Mouse (Mus musculus): ENCODE measurements around the gene Pias1. TPM values are rescaled to one million over a fixed set of nuclear protein-coding genes. Genes with fewer than 3 reads are reported as not detected.
A peak's percentile ranks its signal among the peaks of the same experiment; 100 is the strongest.

The Pias1 gene
- polyA plus RNA-seq, 1 experiment from 2014 or later = 56.5 TPM

DNA sequence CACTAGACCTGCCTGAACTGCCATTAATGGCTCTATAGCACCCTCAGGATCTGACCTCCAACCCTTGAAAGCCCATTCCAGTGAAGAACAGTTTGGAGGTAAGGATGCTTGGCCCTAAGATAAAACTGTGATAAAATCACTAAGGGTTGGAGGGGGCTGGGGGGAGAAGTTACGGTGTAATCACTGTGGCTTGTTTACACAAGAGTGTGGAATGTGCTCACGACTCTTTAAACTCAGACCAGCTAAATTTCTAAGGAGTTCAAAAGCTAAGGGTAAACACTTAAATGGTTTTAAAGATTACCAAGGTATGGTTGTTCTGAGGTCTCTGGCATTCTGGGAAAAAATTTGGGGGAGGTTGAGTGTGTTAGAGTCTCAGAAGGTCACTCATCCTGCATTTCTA is 7.5 kb upstream of the Pias1 start:
- no peak overlapping the region for H3K4me2 ChIP-seq (ENCODE audit: low read depth, severe bottlenecking)
- H3K4me1 ChIP-seq (ENCODE audit: control insufficient read depth, insufficient read depth, low read length) = no peaks in the 10 kb centered on the region
- no peak overlapping the region for H3K27ac ChIP-seq (replicated peaks; ENCODE audit: low read depth, low read length)
- no peak overlapping the region for H3K9ac ChIP-seq (ENCODE audit: low read length)
- ATAC-seq (ENCODE audit: insufficient number of reproducible peaks, low FRiP score, low TSS enrichment, low read depth) (no peak), DNase-seq (ENCODE audit: low spot score) (no peak)
- H3K9me3 ChIP-seq (ENCODE audit: control insufficient read depth, low read length) = no peaks in the 10 kb centered on the region
- no peak overlapping the region for H3K4me3 ChIP-seq (ENCODE audit: low read depth, low read length)
- H3K27me3 ChIP-seq (ENCODE audit: control insufficient read depth, insufficient read depth, low read length) = no peaks in the 10 kb centered on the region
- no peaks in the 10 kb centered on the region for H3K36me3 ChIP-seq (ENCODE audit: control insufficient read depth, insufficient read depth, low read length)
- 11% methylated on average over 2 of the region's 2 CpGs for WGBS

DNA sequence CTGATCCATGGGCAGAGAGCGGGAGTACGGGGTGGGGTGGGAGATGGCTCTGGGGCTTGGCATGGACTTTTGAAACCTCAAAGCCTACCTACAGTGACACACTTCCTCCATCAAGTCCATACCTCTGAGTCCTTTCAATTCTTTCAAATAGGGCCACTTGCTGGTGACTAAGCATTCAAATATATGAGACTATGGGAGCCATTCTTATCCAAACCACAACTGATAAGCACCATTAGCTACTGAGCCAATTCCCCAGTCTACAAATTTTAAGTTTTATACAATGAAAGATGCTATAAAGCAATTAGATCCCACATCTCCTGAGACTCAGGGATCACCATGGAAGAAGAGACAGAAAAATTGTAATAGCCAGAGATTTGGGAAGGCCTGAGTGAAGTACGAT is 2.4 kb upstream of the Pias1 start:
- H3K9me3 ChIP-seq (ENCODE audit: control insufficient read depth, low read length) = no peaks in the 10 kb centered on the region
- H3K4me2 ChIP-seq (ENCODE audit: low read depth, severe bottlenecking) = no peak overlapping the region
- no peak overlapping the region for H3K27ac ChIP-seq (replicated peaks; ENCODE audit: low read depth, low read length)
- no peak overlapping the region for H3K4me3 ChIP-seq (ENCODE audit: low read depth, low read length)
- 98% methylated on average over 3 of the region's 3 CpGs for WGBS
- no peaks in the 10 kb centered on the region for H3K36me3 ChIP-seq (ENCODE audit: control insufficient read depth, insufficient read depth, low read length)
- no peak for DNase-seq (ENCODE audit: low spot score)
- no peaks in the 10 kb centered on the region for H3K4me1 ChIP-seq (ENCODE audit: control insufficient read depth, insufficient read depth, low read length)
- H3K27me3 ChIP-seq (ENCODE audit: control insufficient read depth, insufficient read depth, low read length) = no peaks in the 10 kb centered on the region
- no peak overlapping the region for H3K9ac ChIP-seq (ENCODE audit: low read length)
- ATAC-seq (ENCODE audit: insufficient number of reproducible peaks, low FRiP score, low TSS enrichment, low read depth) = no peak

- Histone ChIP-seq H3K9me3 (ENCODE audit: control insufficient read depth, low read length) (no peaks in the 10 kb centered on the region), H3K9ac (ENCODE audit: low read length) (peak overlapping the region; percentile 82), H3K36me3 (ENCODE audit: control insufficient read depth, insufficient read depth, low read length) (no peaks in the 10 kb centered on the region), H3K4me3 (ENCODE audit: low read depth, low read length) (peak overlapping the region; percentile 95), H3K27ac (replicated peaks; ENCODE audit: low read depth, low read length) (peak overlapping the region; percentile 90), H3K27me3 (ENCODE audit: control insufficient read depth, insufficient read depth, low read length) (no peaks in the 10 kb centered on the region), H3K4me1 (ENCODE audit: control insufficient read depth, insufficient read depth, low read length) (peaks cover 5% of the 10 kb centered on the region; the same call in 1 of the 2 replicates), H3K4me2 (ENCODE audit: low read depth, severe bottlenecking) (peak overlapping the region; percentile 60)
- ATAC-seq (ENCODE audit: insufficient number of reproducible peaks, low FRiP score, low TSS enrichment, low read depth) (peak; percentile 93), DNase-seq (ENCODE audit: low spot score) (peak; percentile 99)
- WGBS = under 1% methylated on average over 38 of the region's 38 CpGs
Observed at GRCm38 (mm10) chr9:62980777-62981202, 6.9 kb downstream of the Pias1 start.

- 0% methylated on average over 29 of the region's 63 CpGs for WGBS
- Histone ChIP-seq H3K4me3 (ENCODE audit: low read depth, low read length) (peak overlapping the region; percentile 95), H3K27ac (replicated peaks; ENCODE audit: low read depth, low read length) (peak overlapping the region; percentile 90), H3K27me3 (ENCODE audit: control insufficient read depth, insufficient read depth, low read length) (no peaks in the 10 kb centered on the region), H3K36me3 (ENCODE audit: control insufficient read depth, insufficient read depth, low read length) (no peaks in the 10 kb centered on the region), H3K9ac (ENCODE audit: low read length) (peak overlapping the region; percentile 82), H3K9me3 (ENCODE audit: control insufficient read depth, low read length) (no peaks in the 10 kb centered on the region), H3K4me1 (ENCODE audit: control insufficient read depth, insufficient read depth, low read length) (peaks cover 5% of the 10 kb centered on the region; the same call in 1 of the 2 replicates), H3K4me2 (ENCODE audit: low read depth, severe bottlenecking) (peak overlapping the region; percentile 60)
- peak; percentile 37; the same call in 1 of the 2 replicates for ATAC-seq (ENCODE audit: insufficient number of reproducible peaks, low FRiP score, low TSS enrichment, low read depth)
- DNase-seq (ENCODE audit: low spot score) = peak; percentile 65
Observed at GRCm38 (mm10) chr9:62980162-62980776, 7.5 kb downstream of the Pias1 start.

DNA sequence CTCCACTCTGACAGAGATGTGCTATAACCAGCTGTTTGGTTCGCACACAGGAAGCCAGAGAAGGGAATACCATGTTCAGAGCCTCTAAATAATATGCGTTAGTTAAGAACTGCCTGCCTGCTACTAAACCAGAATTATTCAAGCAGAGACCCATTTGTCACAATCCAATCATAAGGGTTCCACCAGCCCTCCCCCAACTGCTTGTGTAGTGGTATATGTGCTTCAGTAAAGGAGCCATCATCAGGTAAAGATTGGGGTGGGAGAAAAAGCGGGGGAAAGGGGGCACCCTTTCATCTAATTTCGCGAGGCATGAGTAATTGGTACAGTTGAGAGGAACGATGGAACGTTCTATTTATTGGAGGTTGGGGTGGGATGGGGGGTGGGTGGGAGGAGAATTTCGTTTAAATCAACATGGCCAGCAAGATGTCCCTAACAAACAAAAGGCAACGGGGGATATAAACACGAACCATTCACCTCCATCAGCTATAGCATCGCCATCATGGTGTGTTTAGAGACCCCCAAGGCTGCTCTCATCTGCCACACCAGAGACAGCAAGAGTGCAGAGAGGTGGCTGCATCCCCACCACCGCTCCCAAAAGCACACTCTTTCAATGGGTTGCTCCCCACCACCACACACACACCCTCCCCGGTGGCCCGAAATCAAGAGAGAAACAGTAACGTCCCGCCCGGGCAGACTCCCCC is 8.1 kb downstream of the Pias1 start:
- Histone ChIP-seq H3K36me3 (ENCODE audit: control insufficient read depth, insufficient read depth, low read length) (no peaks in the 10 kb centered on the region), H3K4me3 (ENCODE audit: low read depth, low read length) (peak overlapping the region; percentile 95), H3K27ac (replicated peaks; ENCODE audit: low read depth, low read length) (0 out of 2 replicates have a peak overlapping the region, but pooled peaks have one; percentile 90), H3K9ac (ENCODE audit: low read length) (peak overlapping the region; percentile 82), H3K4me2 (ENCODE audit: low read depth, severe bottlenecking) (peak overlapping the region; percentile 60), H3K9me3 (ENCODE audit: control insufficient read depth, low read length) (no peaks in the 10 kb centered on the region), H3K27me3 (ENCODE audit: control insufficient read depth, insufficient read depth, low read length) (no peaks in the 10 kb centered on the region), H3K4me1 (ENCODE audit: control insufficient read depth, insufficient read depth, low read length) (peaks cover 5% of the 10 kb centered on the region; the same call in 1 of the 2 replicates)
- ATAC-seq (ENCODE audit: insufficient number of reproducible peaks, low FRiP score, low TSS enrichment, low read depth) = no peak
- DNase-seq (ENCODE audit: low spot score) = no peak
- WGBS = 5% methylated on average over 17 of the region's 17 CpGs

DNA sequence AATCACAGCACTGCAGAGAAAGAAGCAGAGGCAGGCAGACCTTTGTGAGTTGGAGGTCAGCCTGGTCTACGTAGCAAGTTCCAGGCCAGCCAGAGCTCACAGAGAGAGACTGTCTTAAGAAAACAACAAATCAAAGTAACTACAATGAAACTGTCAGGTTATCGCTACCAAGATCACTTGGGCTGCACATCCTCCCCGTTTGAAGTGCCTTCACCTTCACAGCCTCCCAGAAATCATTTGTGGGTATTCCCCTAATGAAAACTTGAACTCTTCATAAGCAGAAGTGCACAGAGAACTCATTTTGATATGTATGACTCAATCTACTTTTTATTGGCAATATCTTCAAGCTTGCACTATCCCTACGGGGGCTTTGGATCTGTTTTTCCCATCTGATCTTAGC is 10.6 kb downstream of the Pias1 start:
- whole genome bisulfite sequencing = 48% methylated on average over 4 of the region's 4 CpGs

DNA sequence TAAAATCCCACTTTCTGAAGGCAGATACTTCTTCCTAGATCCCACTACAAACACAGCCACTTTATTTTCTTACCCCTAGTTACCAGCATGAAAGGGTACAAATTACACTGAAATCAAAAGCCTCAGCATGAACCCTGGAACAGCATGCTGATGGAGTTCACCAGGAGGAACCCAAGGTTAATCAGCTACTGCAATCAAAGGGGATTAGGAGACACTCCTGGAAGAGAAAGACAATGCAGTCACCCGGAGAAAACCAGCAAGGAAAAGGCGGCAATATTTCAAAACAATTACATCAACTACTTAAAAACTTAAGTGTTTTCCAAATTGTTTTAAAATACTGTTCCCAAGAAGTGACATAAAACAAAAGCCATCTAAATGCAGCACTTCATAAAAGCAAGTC is 11.9 kb downstream of the Pias1 start:
- WGBS = 38% methylated on average over 2 of the region's 2 CpGs
- DNase-seq (ENCODE audit: low spot score) (no peak), ATAC-seq (ENCODE audit: insufficient number of reproducible peaks, low FRiP score, low TSS enrichment, low read depth) (no peak)
- Histone ChIP-seq H3K4me3 (ENCODE audit: low read depth, low read length) (no peak overlapping the region), H3K4me1 (ENCODE audit: control insufficient read depth, insufficient read depth, low read length) (peaks cover 5% of the 10 kb centered on the region; the same call in 1 of the 2 replicates), H3K27ac (replicated peaks; ENCODE audit: low read depth, low read length) (no peak overlapping the region), H3K9me3 (ENCODE audit: control insufficient read depth, low read length) (no peaks in the 10 kb centered on the region), H3K9ac (ENCODE audit: low read length) (no peak overlapping the region), H3K4me2 (ENCODE audit: low read depth, severe bottlenecking) (no peak overlapping the region), H3K36me3 (ENCODE audit: control insufficient read depth, insufficient read depth, low read length) (no peaks in the 10 kb centered on the region), H3K27me3 (ENCODE audit: control insufficient read depth, insufficient read depth, low read length) (no peaks in the 10 kb centered on the region)

More for the DNA sequence above, 10.6 kb downstream of the Pias1 start:
- no peak overlapping the region for H3K9ac ChIP-seq (ENCODE audit: low read length)
- no peaks in the 10 kb centered on the region for H3K9me3 ChIP-seq (ENCODE audit: control insufficient read depth, low read length)
- H3K4me1 ChIP-seq (ENCODE audit: control insufficient read depth, insufficient read depth, low read length) = peaks cover 5% of the 10 kb centered on the region; the same call in 1 of the 2 replicates
- H3K4me3 ChIP-seq (ENCODE audit: low read depth, low read length) = no peak overlapping the region
- ATAC-seq (ENCODE audit: insufficient number of reproducible peaks, low FRiP score, low TSS enrichment, low read depth) (no peak), DNase-seq (ENCODE audit: low spot score) (no peak)
- H3K27ac ChIP-seq (replicated peaks; ENCODE audit: low read depth, low read length) = no peak overlapping the region
- H3K4me2 ChIP-seq (ENCODE audit: low read depth, severe bottlenecking) = no peak overlapping the region
- H3K36me3 ChIP-seq (ENCODE audit: control insufficient read depth, insufficient read depth, low read length) = no peaks in the 10 kb centered on the region
- no peaks in the 10 kb centered on the region for H3K27me3 ChIP-seq (ENCODE audit: control insufficient read depth, insufficient read depth, low read length)

- Histone ChIP-seq H3K4me2 (ENCODE audit: low read depth, severe bottlenecking) (no peak overlapping the region), H3K9ac (ENCODE audit: low read length) (no peak overlapping the region), H3K27ac (replicated peaks; ENCODE audit: low read depth, low read length) (no peak overlapping the region), H3K36me3 (ENCODE audit: control insufficient read depth, insufficient read depth, low read length) (no peaks in the 10 kb centered on the region), H3K4me3 (ENCODE audit: low read depth, low read length) (no peak overlapping the region), H3K27me3 (ENCODE audit: control insufficient read depth, insufficient read depth, low read length) (no peaks in the 10 kb centered on the region), H3K4me1 (ENCODE audit: control insufficient read depth, insufficient read depth, low read length) (peaks cover 5% of the 10 kb centered on the region; the same call in 1 of the 2 replicates), H3K9me3 (ENCODE audit: control insufficient read depth, low read length) (no peaks in the 10 kb centered on the region)
- DNase-seq (ENCODE audit: low spot score) (peak; percentile 31), ATAC-seq (ENCODE audit: insufficient number of reproducible peaks, low FRiP score, low TSS enrichment, low read depth) (no peak)
- 92% methylated on average over 2 of the region's 2 CpGs for WGBS
Observed at GRCm38 (mm10) chr9:62974439-62974838, 13.3 kb downstream of the Pias1 start.

All from limb, embryonic 11.5 days (tissue).